Mouse (Mus musculus) liver, embryonic 13.5 days (tissue): Measurements from ENCODE around the gene Patz1. TPM values are rescaled to one million over a fixed set of nuclear protein-coding genes. Genes with fewer than 3 reads are reported as not detected.
A peak's percentile ranks its signal among the peaks of the same experiment; 100 is the strongest.

Experiments used
- ATAC-seq: fragments of 200-750 bp; cut with Nextera tagmentation; 2 replicates; pipeline ENCODE4 v1.8.0; 2017; ENCODE audit warnings: low read depth, mild to moderate bottlenecking, moderate number of reproducible peaks, moderate library complexity
- DNase-seq: peaks from one replicate; pipeline ENCODE4 v3.0.0; 2022
- H3K27ac ChIP-seq: fragments of 300-500 bp; sonication (generic); 2 replicates; pipeline ENCODE4 v1.5.1; 2015; ENCODE audit warnings: moderate library complexity, mild to moderate bottlenecking, inconsistent platforms
- H3K27me3 ChIP-seq: fragments of 300-500 bp; sonication (generic); 2 replicates; pipeline ENCODE4 v1.6.1; 2015; ENCODE audit warnings: mild to moderate bottlenecking, inconsistent platforms
- H3K36me3 ChIP-seq: fragments of 300-500 bp; sonication (generic); 2 replicates; pipeline ENCODE4 v1.6.1; 2015; ENCODE audit warnings: mild to moderate bottlenecking, inconsistent platforms
- H3K4me1 ChIP-seq: fragments of 300-500 bp; sonication (generic); replicated peaks from 2 replicates; pipeline ENCODE4 v1.6.1; 2015; ENCODE audit warnings: inconsistent platforms
- H3K4me2 ChIP-seq: fragments of 300-500 bp; sonication (generic); 2 replicates; pipeline ENCODE4 v1.6.1; 2015; ENCODE audit warnings: inconsistent platforms, mild to moderate bottlenecking, moderate library complexity
- H3K4me3 ChIP-seq: fragments of 300-500 bp; sonication (generic); replicated peaks from 2 replicates; pipeline ENCODE4 v1.5.1; 2015; ENCODE audit warnings: mild to moderate bottlenecking, inconsistent platforms
- H3K9ac ChIP-seq: fragments of 300-500 bp; sonication (generic); 2 replicates; pipeline ENCODE4 v1.6.1; 2015; ENCODE audit warnings: mild to moderate bottlenecking, inconsistent platforms
- H3K9me3 ChIP-seq: fragments of 300-500 bp; sonication (generic); replicated peaks from 2 replicates; pipeline ENCODE4 v1.6.1; 2016; ENCODE audit warnings: inconsistent platforms
- WGBS: fragments of 180-500 bp; shearing (Covaris S2); methylation state at CpG from one replicate; pipeline ENCODE4 v1.1.7; 2015; ENCODE audit not compliant: insufficient replicate concordance; 5-methylcytosine and 5-hydroxymethylcytosine counted together
- polyA plus RNA-seq: library from polyadenylated mRNA; unstranded; fragments of >200 nt; fragmentation: Nextera tagmentation; extraction: Ambion mirVana; gene quantifications from 2 replicates; pipeline ENCODE4 v1.2.1, GENCODE M21; 2015

Gene Patz1
- polyA plus RNA-seq, 1 experiment from 2014 or later: 14.8 TPM

DNA sequence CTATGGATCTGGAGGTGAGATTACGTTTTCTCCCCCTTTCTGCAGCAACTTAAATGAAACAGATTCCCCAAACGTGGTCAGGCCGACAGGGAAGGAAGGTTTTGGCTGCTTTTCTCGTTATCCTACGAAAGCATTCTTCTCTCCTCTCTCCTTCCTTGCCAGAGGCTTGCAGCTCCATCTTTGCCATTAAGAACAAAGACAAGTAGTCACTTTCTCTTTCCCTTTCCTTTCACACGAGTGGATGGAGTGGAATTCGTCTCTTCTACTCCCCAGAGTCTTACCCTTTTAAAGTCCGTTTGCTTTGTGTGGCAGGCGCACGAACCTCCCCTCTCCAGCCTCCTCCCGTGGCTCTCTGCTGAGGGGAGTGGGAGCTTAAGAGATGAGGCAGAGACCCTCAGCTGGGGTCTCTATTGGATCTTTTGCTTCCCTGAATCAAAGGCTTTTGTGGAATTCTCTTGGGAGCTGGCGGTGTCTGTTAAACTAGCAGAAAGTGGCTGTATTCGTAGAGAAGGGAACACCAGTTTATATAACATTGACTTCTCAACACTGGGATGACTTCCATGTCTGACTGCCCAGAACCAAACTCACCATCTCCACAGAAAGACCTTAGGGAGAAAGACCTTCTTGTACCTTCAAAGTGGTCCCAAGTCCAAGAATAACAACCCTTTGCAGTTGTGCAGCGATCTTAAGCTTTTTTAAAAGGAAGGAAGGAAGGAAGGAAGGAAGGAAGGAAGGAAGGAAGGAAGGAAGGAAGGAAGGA is 42.5 kb downstream of the Patz1 start:
- Histone ChIP-seq H3K9me3 (no peaks in the 10 kb centered on the region), H3K27ac (no peak overlapping the region), H3K4me2 (peak overlapping the region; percentile 70), H3K27me3 (peaks cover 40% of the 10 kb centered on the region), H3K4me1 (peaks cover 33% of the 10 kb centered on the region), H3K9ac (peak overlapping the region; percentile 35; the same call in 1 of the 2 replicates), H3K4me3 (peak overlapping the region; percentile 49), H3K36me3 (no peaks in the 10 kb centered on the region)
- ATAC-seq (no peak), DNase-seq (no peak)
- WGBS: 9% methylated on average over 14 of the region's 14 CpGs

DNA sequence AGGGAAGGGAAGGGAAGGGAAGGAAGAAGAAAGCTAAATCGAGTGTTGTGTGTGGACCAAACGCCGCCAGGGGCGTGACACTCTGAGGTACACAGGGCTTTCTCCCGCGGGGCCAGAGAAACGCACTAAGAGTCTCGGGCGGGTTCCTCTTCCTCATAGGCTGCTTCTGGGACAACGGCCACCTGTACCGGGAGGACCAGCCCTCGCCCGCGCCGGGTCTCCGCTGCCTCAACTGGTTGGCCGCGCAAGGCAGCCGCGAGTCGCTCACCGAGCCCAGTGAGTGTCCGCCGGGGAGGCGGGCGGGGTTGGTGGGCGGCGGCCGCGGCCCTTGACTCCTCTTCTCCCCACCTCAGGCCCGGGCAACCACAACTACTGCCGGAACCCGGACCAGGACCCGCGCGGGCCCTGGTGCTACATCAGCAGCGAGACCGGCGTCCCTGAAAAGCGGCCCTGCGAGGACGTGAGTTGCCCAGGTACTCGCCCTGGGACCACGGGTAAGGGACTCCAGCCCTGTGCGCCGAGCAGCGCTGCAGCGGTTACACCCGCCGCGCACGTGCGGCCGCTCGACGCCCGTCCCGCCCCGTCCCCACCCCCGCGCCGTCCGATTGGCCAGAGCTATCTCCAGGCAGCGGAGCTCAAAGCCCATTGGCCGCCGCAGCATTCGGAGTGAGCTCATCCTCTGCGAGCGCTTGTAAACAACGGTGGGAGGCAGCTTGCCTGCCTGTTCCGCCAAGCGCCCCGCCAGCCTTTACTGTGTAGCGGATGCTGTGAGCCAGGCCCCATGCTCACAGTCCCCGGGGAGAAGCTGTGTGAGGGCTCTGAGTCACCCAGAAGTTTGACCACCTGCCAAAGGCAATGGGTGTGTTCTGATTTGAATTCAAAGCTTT is 43.3 kb downstream of the Patz1 start:
- peak overlapping the region; percentile 70 for H3K4me2 ChIP-seq
- peak overlapping the region; percentile 49 for H3K9ac ChIP-seq
- peaks cover 34% of the 10 kb centered on the region for H3K4me1 ChIP-seq
- no peaks in the 10 kb centered on the region for H3K9me3 ChIP-seq
- under 1% methylated on average over 75 of the region's 75 CpGs for WGBS
- DNase-seq (peak; percentile 74), ATAC-seq (peak; percentile 95)
- H3K36me3 ChIP-seq: no peaks in the 10 kb centered on the region
- no peak overlapping the region for H3K27ac ChIP-seq
- peaks cover 40% of the 10 kb centered on the region for H3K27me3 ChIP-seq
- peak overlapping the region; percentile 49 for H3K4me3 ChIP-seq

GRCm38 (mm10) chr11:3333111-3333695 is 44.5 kb downstream of the Patz1 start:
- DNase-seq (no peak), ATAC-seq (no peak)
- H3K27me3 ChIP-seq: peaks cover 42% of the 10 kb centered on the region
- no peak overlapping the region for H3K4me2 ChIP-seq
- peaks cover 42% of the 10 kb centered on the region for H3K4me1 ChIP-seq
- H3K36me3 ChIP-seq: no peaks in the 10 kb centered on the region
- 74% methylated on average over 11 of the region's 11 CpGs for WGBS
- H3K9me3 ChIP-seq: no peaks in the 10 kb centered on the region
- H3K9ac ChIP-seq: no peak overlapping the region
- no peak overlapping the region for H3K4me3 ChIP-seq
- H3K27ac ChIP-seq: no peak overlapping the region

GRCm38 (mm10) chr11:3334141-3334710 is 45.6 kb downstream of the Patz1 start:
- Histone ChIP-seq H3K4me1 (peaks cover 42% of the 10 kb centered on the region), H3K27ac (no peak overlapping the region), H3K4me3 (no peak overlapping the region), H3K27me3 (peaks cover 42% of the 10 kb centered on the region), H3K36me3 (no peaks in the 10 kb centered on the region), H3K9me3 (no peaks in the 10 kb centered on the region), H3K4me2 (no peak overlapping the region), H3K9ac (no peak overlapping the region)
- ATAC-seq (no peak), DNase-seq (no peak)
- 72% methylated on average over 11 of the region's 11 CpGs for WGBS

- no peak overlapping the region for H3K4me3 ChIP-seq
- H3K4me1 ChIP-seq: peaks cover 42% of the 10 kb centered on the region
- H3K9me3 ChIP-seq: no peaks in the 10 kb centered on the region
- no peak overlapping the region for H3K4me2 ChIP-seq
- ATAC-seq (no peak), DNase-seq (no peak)
- H3K27ac ChIP-seq: no peak overlapping the region
- peaks cover 42% of the 10 kb centered on the region for H3K27me3 ChIP-seq
- WGBS: 11% methylated on average over 9 of the region's 9 CpGs
- H3K36me3 ChIP-seq: no peaks in the 10 kb centered on the region
- H3K9ac ChIP-seq: no peak overlapping the region
These were observed 46.1 kb downstream of the Patz1 start for GRCm38 (mm10) chr11:3334711-3335316.

- H3K27me3 ChIP-seq: peaks cover 37% of the 10 kb centered on the region
- DNase-seq (no peak), ATAC-seq (no peak)
- no peaks in the 10 kb centered on the region for H3K9me3 ChIP-seq
- no peak overlapping the region for H3K4me2 ChIP-seq
- H3K4me1 ChIP-seq: peaks cover 37% of the 10 kb centered on the region
- H3K27ac ChIP-seq: no peak overlapping the region
- no peak overlapping the region for H3K9ac ChIP-seq
- WGBS: 9% methylated on average over 11 of the region's 11 CpGs
- H3K4me3 ChIP-seq: no peak overlapping the region
- H3K36me3 ChIP-seq: no peaks in the 10 kb centered on the region
These were observed 47.1 kb downstream of the Patz1 start for GRCm38 (mm10) chr11:3335651-3336216.

- Histone ChIP-seq H3K4me1 (peaks cover 28% of the 10 kb centered on the region), H3K9me3 (no peaks in the 10 kb centered on the region), H3K27me3 (peaks cover 28% of the 10 kb centered on the region), H3K4me3 (no peak overlapping the region), H3K27ac (no peak overlapping the region), H3K4me2 (no peak overlapping the region), H3K36me3 (no peaks in the 10 kb centered on the region), H3K9ac (no peak overlapping the region)
- 55% methylated on average over 3 of the region's 3 CpGs for WGBS
- no peak for DNase-seq
- no peak for ATAC-seq
These were observed 47.9 kb downstream of the Patz1 start for GRCm38 (mm10) chr11:3336602-3337001.

DNA sequence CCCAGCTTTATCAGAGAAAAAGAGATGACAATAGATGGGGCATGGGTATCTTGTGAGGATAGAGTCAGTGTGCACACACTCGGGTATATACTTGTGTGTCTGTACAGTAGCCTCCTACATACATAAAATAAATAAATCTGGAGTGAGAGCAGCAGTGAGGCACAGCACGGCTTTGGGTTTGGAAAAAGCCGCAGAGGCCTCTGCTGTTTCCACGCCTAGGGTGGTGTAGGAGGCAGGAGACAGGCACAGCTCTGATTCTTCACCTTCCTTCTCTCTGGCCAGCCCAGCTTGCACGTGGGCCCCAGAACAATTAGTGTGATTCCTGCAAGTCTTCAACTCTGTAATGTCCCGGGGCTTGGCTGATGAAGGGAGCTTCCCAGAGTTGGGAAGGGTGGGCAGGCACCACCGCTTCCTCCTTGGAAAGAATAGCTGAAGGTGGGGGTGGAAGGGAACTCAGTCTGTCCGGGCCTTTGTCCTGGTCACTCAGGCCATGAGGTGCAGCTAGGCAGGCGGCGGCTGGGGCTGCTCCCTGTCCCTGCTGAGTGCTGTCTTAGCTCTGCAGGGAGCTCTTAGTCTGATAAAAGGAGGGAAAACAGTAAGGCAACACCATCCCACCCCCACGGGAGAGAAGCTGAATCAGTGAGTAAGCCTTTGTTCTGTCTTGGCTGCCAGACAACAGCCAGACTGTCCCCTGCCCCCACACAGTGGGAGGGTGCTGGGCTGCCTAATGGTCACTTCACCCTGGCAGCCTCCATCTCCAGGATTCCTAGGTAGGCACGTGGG is 48.7 kb downstream of the Patz1 start:
- Histone ChIP-seq H3K27ac (no peak overlapping the region), H3K4me1 (peaks cover 21% of the 10 kb centered on the region), H3K27me3 (peaks cover 21% of the 10 kb centered on the region), H3K4me3 (no peak overlapping the region), H3K4me2 (no peak overlapping the region), H3K9ac (no peak overlapping the region), H3K9me3 (no peaks in the 10 kb centered on the region), H3K36me3 (no peaks in the 10 kb centered on the region)
- DNase-seq (no peak), ATAC-seq (0 out of 2 replicates have a peak, but pooled peaks have one; percentile 12)
- WGBS: 37% methylated on average over 12 of the region's 12 CpGs

GRCm38 (mm10) chr11:3337961-3338360 is 49.3 kb downstream of the Patz1 start:
- H3K27ac ChIP-seq: no peak overlapping the region
- H3K4me2 ChIP-seq: no peak overlapping the region
- no peaks in the 10 kb centered on the region for H3K9me3 ChIP-seq
- ATAC-seq (no peak), DNase-seq (no peak)
- H3K27me3 ChIP-seq: peaks cover 15% of the 10 kb centered on the region
- peaks cover 16% of the 10 kb centered on the region for H3K4me1 ChIP-seq
- no peaks in the 10 kb centered on the region for H3K36me3 ChIP-seq
- WGBS: 53% methylated on average over 5 of the region's 5 CpGs
- H3K9ac ChIP-seq: no peak overlapping the region
- no peak overlapping the region for H3K4me3 ChIP-seq

- DNase-seq (no peak), ATAC-seq (no peak)
- H3K9ac ChIP-seq: no peak overlapping the region
- H3K27me3 ChIP-seq: 0 out of 2 replicates have a peak, but pooled peaks cover 2% of the 10 kb centered on the region
- peaks cover 8% of the 10 kb centered on the region; the same call in 1 of the 2 replicates for H3K4me1 ChIP-seq
- H3K9me3 ChIP-seq: no peaks in the 10 kb centered on the region
- H3K36me3 ChIP-seq: peaks cover 16% of the 10 kb centered on the region
- no peak overlapping the region for H3K27ac ChIP-seq
- 68% methylated on average over 5 of the region's 5 CpGs for WGBS
- no peak overlapping the region for H3K4me3 ChIP-seq
- no peak overlapping the region for H3K4me2 ChIP-seq
These were observed 52.8 kb downstream of the Patz1 start for GRCm38 (mm10) chr11:3341476-3341875.
